Mouse (Mus musculus) heart, postnatal 0 days (tissue): ENCODE data around the gene Rbfox2.

Experiments
- CTCF ChIP-seq: IDR thresholded peaks from 2 replicates; pipeline ENCODE4 v1.5.1; 2016; ENCODE audit warnings: antibody characterized with exemption, control low read depth, low read depth
- EP300 ChIP-seq: IDR thresholded peaks from 2 replicates; pipeline ENCODE4 v1.6.1; 2016; ENCODE audit warnings: antibody characterized with exemption, low read depth

DNA sequence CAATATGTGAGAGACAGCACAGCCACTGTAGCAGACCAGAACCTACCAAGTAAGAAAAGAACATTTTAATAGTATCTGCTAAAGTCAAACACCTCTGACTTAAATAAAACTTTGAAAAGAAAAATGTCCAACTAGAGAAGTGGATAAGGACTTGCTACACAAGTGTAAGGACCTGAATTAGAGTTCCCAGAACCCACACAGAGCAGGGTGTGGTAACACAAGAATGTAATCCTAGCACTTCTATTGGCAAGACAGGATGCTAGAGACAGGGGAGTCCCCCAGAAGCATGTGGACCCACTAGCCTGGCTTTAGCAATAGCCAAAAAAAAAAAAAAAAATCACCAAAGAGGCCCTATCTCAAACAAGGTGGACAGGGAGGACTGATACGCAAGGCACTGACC lies 26.7 kb downstream of the Rbfox2 start:
- TF ChIP-seq CTCF = no peak
- TF ChIP-seq EP300 = no peak
